Mouse (Mus musculus) lung, adult 2 months (tissue): ENCODE data around the gene Macrod2.

Experiments
- CTCF ChIP-seq: fragments of 200-500 bp; IDR thresholded peaks from 2 replicates; pipeline ENCODE4 v1.5.1; 2011; ENCODE audit warnings: mild to moderate bottlenecking, low read length, control low read depth; ENCODE audit not compliant: insufficient read depth
- POLR2A ChIP-seq: fragments of 200-500 bp; IDR thresholded peaks from 2 replicates; pipeline ENCODE4 v1.6.1; 2011; ENCODE audit warnings: low read depth, mild to moderate bottlenecking, control low read depth, low read length, borderline replicate concordance; ENCODE audit errors: extremely low read depth

- TF ChIP-seq CTCF (no peak), POLR2A (no peak)
Observed at GRCm38 (mm10) chr2:140913679-140914412, 518.7 kb downstream of the Macrod2 start.
